Mouse (Mus musculus): Measurements from ENCODE around the gene Mrc2. TPM values are rescaled to one million over a fixed set of nuclear protein-coding genes. Genes with fewer than 3 reads are reported as not detected.

Mrc2 gene
- polyA plus RNA-seq, 1 experiment from 2014 or later = 21.3 TPM

DNA sequence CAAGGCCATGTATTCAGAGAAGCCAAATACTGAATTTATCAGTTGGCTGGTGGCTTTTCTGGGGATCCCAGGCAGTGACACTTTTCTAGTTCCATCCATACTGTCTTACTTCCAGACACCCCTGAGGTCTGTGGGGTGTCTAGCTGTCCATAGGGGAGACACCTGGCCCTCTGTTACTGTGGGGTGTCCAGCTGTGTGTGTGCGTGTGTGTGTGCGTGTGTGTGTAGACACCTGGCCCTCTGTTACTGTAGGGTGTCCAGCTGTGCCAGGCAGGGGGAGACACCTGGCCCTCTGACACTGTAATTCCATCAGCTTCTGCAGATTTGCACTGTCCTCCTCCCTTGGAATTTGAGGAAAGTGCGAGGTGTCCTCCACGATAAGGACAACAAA is 61.4 kb downstream of the Mrc2 start:
- H3K36me3 ChIP-seq = peaks cover 12% of the 10 kb centered on the region
- peaks cover 32% of the 10 kb centered on the region for H3K4me1 ChIP-seq
- H3K9ac ChIP-seq = no peak overlapping the region
- H3K9me3 ChIP-seq (replicated peaks) = no peaks in the 10 kb centered on the region
- H3K4me2 ChIP-seq = no peak overlapping the region
- no peak overlapping the region for H3K4me3 ChIP-seq (replicated peaks)
- ATAC-seq (replicated peaks; ENCODE audit: low FRiP score) = no peak
- H3K27me3 ChIP-seq = no peaks in the 10 kb centered on the region
- no peak overlapping the region for H3K27ac ChIP-seq
- 82% methylated on average over 4 of the region's 4 CpGs for WGBS

DNA sequence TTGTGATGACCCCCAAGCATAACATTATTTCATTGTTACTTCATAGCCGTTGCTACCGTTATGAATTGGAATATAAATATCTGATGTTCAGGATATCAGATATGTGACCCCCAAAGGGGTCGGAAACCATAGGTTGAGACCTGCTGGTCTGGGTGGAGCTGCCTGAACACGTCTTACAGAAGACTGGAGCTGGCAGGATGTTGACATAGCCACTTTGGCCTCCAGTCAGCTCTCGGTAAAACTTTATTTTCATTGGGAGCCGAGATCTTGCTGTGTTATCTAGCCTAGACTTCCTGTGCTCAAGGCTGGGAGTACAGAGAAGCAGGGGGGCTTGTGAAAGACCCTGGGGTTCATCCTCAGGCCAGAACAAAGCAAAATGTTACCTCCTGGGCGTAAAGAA is 63.9 kb downstream of the Mrc2 start:
- Histone ChIP-seq H3K9me3 (replicated peaks) (no peaks in the 10 kb centered on the region), H3K27me3 (no peaks in the 10 kb centered on the region), H3K36me3 (no peaks in the 10 kb centered on the region), H3K4me3 (replicated peaks) (no peak overlapping the region), H3K9ac (no peak overlapping the region), H3K4me1 (peaks cover 32% of the 10 kb centered on the region), H3K27ac (peak overlapping the region; percentile 29; the same call in 1 of the 2 replicates), H3K4me2 (no peak overlapping the region)
- ATAC-seq (replicated peaks; ENCODE audit: low FRiP score) = no peak
- 36% methylated on average over 7 of the region's 7 CpGs for WGBS

DNA sequence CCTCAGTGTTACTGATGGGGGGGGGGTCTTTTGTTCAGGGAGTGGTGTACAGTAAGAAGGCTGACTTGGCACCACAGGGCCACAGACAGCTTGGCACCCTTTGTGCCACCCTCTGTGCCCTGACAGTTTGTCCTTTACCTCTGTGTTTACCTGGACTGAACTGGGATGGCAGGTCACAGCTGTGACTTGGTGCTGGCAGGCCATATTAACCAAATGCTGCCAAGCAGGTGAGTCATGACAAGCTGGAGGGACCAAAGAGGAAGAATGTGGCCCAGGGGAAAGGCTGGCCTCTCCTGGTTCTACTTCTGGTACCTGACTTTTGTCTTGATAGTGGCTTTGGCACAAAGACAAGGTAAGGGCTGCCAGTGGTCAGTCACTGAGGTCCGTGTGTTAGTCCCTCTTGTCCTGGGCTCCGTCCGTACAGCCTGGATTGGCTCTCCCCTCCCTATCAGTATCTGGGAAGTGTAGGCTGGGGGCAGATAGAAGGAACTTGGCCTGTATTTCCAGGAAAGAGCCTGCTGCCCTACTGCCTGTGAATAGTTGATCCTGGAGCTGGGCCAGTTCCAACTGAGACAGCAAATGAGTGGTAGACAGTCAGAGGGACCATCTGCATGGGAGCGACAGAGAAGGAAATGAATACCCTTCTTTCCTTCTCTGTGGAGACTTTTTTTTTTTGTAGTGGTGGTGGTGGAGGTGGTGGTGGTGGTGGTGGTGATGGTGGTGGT is 69.8 kb downstream of the Mrc2 start:
- WGBS = 78% methylated on average over 4 of the region's 4 CpGs
- no peak overlapping the region for H3K9ac ChIP-seq
- H3K27me3 ChIP-seq = no peaks in the 10 kb centered on the region; the same call in 1 of the 2 replicates
- no peaks in the 10 kb centered on the region for H3K36me3 ChIP-seq
- H3K4me1 ChIP-seq = peaks cover 39% of the 10 kb centered on the region
- no peaks in the 10 kb centered on the region for H3K9me3 ChIP-seq (replicated peaks)
- no peak overlapping the region for H3K4me2 ChIP-seq
- 0 out of 2 replicates have a peak overlapping the region, but pooled peaks have one; percentile 60 for H3K4me3 ChIP-seq (replicated peaks)
- H3K27ac ChIP-seq = no peak overlapping the region
- ATAC-seq (replicated peaks; ENCODE audit: low FRiP score) = no peak

DNA sequence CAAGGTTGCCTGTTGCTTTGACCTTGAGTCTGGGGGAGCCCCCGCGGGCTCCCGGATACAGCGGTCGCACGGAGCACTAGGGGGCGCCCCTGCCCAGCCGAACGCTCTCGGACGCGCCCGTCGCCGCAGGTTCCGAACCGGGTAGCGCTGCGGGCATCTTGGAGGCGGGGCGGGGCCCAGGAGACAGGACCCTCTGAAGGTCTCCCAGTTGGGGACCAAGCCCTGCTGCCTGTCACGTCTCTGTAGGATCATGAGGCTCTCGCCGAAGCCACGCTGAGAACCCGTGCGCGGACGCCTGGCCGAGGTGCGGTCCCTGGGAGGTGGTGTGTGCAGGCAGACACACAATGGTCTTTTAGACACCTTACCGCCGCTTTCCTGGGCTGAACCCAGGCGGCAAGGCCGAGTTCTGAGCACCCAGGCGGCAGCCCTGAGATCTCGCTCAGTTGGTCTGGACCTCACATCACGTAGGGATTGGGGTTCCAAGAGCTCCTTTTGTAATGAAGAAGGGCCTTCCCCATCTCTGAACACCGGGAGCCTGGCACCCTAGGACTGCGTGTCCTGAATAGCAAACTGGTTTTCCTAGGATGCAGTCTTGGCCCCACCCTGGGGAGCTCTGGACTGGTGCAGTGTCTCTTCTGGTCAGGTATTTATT is 70.6 kb downstream of the Mrc2 start:
- H3K4me1 ChIP-seq = peaks cover 39% of the 10 kb centered on the region
- H3K4me3 ChIP-seq (replicated peaks) = peak overlapping the region; percentile 60
- no peaks in the 10 kb centered on the region for H3K9me3 ChIP-seq (replicated peaks)
- H3K27ac ChIP-seq = 0 out of 2 replicates have a peak overlapping the region, but pooled peaks have one; percentile 22
- 1% methylated on average over 40 of the region's 40 CpGs for WGBS
- peak overlapping the region; percentile 56 for H3K9ac ChIP-seq
- no peaks in the 10 kb centered on the region; the same call in 1 of the 2 replicates for H3K27me3 ChIP-seq
- peak overlapping the region; percentile 94 for H3K4me2 ChIP-seq
- ATAC-seq (replicated peaks; ENCODE audit: low FRiP score) = peak; percentile 66
- H3K36me3 ChIP-seq = no peaks in the 10 kb centered on the region

DNA sequence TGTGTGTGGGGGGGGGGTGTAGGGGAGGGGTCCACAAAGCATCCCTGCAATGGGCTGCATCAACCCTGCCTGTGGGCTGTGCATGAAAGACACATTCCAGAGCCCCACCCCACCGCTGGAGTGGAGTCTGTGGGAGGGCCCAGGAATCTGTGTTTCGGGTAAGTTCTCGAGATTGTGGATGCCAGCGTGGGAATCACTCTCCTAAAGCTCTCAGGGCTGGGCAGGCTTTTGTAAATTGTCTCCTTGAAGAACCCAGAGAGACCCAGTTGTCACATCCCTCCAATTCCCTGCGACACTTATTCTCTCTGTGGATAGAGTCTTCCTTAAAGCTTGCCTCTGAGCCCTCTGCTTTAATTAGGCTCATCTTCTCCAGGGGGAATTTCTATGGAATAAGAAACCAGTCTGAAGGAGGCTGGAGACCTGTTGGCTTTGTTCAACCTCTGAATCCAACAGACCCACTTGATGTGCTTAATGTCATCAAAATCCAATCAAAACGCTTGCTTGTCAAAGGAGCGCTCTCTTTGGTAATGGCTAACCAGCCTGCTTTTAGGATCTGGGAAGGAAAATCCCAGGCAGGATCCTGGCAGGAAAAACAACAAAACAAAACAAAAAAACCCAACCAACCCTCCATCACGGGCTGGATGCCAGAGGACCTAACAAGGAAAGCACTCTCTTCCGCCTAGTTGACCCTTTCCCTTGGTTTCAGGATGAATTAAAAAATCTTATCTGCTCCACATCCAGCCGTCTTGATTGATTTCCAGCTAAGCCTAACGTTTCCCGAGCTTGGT is 71.3 kb downstream of the Mrc2 start:
- Histone ChIP-seq H3K4me1 (peaks cover 39% of the 10 kb centered on the region), H3K4me3 (replicated peaks) (peak overlapping the region; percentile 60), H3K4me2 (peak overlapping the region; percentile 94), H3K9ac (no peak overlapping the region; the same call in 1 of the 2 replicates), H3K36me3 (no peaks in the 10 kb centered on the region), H3K27me3 (no peaks in the 10 kb centered on the region; the same call in 1 of the 2 replicates), H3K9me3 (replicated peaks) (no peaks in the 10 kb centered on the region), H3K27ac (peak overlapping the region; percentile 64)
- no peak; the same call in 1 of the 2 replicates for ATAC-seq (replicated peaks; ENCODE audit: low FRiP score)
- WGBS = 33% methylated on average over 12 of the region's 12 CpGs

DNA sequence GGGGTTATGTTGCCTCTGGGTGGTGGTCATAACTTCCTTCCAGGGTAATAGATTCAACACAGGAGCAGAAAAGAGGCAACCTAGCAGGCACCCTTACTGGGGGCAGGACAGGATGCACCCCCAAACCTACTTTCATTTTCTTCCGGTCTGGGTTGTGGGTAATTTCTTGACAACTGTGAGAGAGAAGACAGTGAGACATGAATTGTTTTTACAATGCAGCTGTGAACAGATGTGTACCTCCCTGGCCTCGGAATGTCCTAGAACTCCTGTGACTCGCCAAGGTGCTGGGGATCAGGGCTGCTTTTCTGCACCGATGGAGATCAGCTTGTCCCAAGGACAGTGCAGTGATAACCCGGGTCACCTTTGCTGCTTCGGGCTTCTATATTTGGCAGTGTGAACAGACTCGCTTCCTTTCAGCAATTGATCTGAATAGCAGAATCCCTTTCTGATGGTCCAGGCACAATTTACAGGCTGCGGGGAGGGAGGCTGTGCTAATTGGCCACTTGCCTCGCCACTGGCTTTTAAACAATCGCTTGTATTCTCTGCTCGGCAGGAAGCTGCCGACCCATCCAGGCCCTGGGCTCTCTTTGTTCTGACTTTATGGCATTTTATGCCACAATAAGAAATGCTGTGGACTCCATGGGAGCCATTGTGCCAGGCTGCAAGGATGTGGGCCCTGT is 72.1 kb downstream of the Mrc2 start:
- H3K4me1 ChIP-seq = peaks cover 39% of the 10 kb centered on the region
- peak overlapping the region; percentile 94 for H3K4me2 ChIP-seq
- H3K36me3 ChIP-seq = no peaks in the 10 kb centered on the region
- H3K27me3 ChIP-seq = no peaks in the 10 kb centered on the region; the same call in 1 of the 2 replicates
- H3K4me3 ChIP-seq (replicated peaks) = peak overlapping the region; percentile 14; the same call in 1 of the 2 replicates
- no peak overlapping the region for H3K9ac ChIP-seq
- no peaks in the 10 kb centered on the region for H3K9me3 ChIP-seq (replicated peaks)
- ATAC-seq (replicated peaks; ENCODE audit: low FRiP score) = no peak
- WGBS = 20% methylated on average over 12 of the region's 12 CpGs
- H3K27ac ChIP-seq = peak overlapping the region; percentile 64

DNA sequence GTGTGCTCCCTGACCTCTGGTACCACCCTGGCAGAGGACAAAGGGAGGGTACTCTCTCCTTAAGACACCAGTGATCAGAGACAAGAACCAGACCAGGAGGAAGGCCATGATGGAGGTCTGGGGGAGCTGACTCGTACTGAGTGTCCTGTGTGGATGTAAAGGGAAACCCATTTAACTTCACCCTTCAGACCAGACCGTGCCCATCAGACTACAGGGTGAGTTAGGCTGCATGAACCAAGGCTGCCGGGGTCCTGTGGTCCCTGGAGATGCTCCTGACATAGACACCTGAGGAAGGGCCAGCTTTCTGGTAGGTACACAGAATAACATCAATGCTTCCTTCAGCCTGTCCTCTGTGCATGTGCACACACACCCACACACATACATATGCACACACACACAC is 73.2 kb downstream of the Mrc2 start:
- Histone ChIP-seq H3K36me3 (no peaks in the 10 kb centered on the region), H3K27me3 (no peaks in the 10 kb centered on the region; the same call in 1 of the 2 replicates), H3K9ac (no peak overlapping the region), H3K9me3 (replicated peaks) (no peaks in the 10 kb centered on the region), H3K4me2 (no peak overlapping the region), H3K4me3 (replicated peaks) (no peak overlapping the region), H3K4me1 (peaks cover 39% of the 10 kb centered on the region), H3K27ac (peak overlapping the region; percentile 64; the same call in 1 of the 2 replicates)
- no peak for ATAC-seq (replicated peaks; ENCODE audit: low FRiP score)
- 73% methylated on average over 3 of the region's 3 CpGs for WGBS

DNA sequence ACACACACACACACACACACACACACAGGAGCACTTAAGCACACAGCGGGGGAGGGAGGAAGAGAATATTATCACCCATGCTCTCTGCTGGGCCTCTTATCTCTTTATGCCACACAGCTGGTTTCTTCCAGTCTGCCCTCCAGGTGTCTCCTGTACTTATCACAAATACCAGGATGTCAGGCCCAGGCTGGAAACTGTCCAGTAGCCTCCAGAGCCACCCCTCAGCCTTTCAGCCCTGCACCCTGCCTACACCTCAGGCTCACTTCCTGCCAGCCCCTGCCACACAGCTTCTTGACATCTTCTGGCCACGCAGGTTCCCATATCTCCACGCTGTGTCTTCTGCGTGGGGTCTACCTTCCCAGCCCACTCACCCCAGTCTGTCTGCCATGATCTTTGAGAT is 73.6 kb downstream of the Mrc2 start:
- no peak overlapping the region for H3K9ac ChIP-seq
- peak; percentile 65 for ATAC-seq (replicated peaks; ENCODE audit: low FRiP score)
- WGBS = 77% methylated on average over 4 of the region's 4 CpGs
- no peaks in the 10 kb centered on the region; the same call in 1 of the 2 replicates for H3K27me3 ChIP-seq
- H3K27ac ChIP-seq = no peak overlapping the region
- H3K36me3 ChIP-seq = no peaks in the 10 kb centered on the region
- H3K4me3 ChIP-seq (replicated peaks) = no peak overlapping the region
- no peaks in the 10 kb centered on the region for H3K9me3 ChIP-seq (replicated peaks)
- H3K4me1 ChIP-seq = peaks cover 39% of the 10 kb centered on the region
- no peak overlapping the region for H3K4me2 ChIP-seq

DNA sequence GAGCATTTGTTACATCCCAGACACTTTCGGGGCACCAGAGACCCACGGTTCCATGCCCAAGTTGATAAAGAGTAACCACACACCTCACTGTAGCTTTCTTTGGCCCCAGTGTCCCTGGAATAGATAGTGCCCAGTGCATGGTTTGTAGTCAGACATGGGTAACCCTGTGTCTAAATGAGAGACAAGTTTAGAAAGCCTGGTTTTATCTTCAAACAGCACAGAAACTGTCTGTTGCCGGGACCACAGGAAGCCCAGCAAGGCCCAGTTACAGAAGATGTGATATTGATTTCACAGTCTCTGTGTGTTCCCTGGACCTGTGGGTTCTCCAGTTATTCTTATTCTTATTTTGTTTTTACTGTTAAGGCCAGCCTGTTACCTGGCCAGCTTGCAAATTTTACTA is 74.7 kb downstream of the Mrc2 start:
- Histone ChIP-seq H3K4me3 (replicated peaks) (no peak overlapping the region), H3K4me1 (peaks cover 48% of the 10 kb centered on the region), H3K4me2 (no peak overlapping the region), H3K27ac (no peak overlapping the region), H3K9ac (no peak overlapping the region), H3K27me3 (no peaks in the 10 kb centered on the region), H3K36me3 (no peaks in the 10 kb centered on the region), H3K9me3 (replicated peaks) (no peaks in the 10 kb centered on the region)
- WGBS = 84% methylated on average over 3 of the region's 3 CpGs
- no peak for ATAC-seq (replicated peaks; ENCODE audit: low FRiP score)

DNA sequence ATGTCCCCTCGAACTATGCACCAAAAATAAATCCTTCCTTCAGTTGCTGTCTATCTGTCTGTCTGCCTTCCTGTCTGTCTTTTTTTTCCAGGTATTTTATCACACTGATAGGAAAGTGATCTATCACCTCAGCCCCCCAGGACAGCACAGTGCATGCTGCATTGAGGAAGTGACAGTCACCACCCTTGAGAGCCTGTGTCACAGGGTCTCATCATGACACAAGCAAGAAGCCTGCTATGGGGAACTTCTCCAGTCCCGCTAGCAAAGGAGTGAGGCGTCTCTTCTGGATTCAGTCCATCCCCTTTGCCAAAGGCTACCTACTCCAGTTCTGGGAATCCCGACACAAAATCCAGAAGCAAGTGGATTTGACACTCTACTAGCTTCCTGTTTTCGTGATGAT is 76.4 kb downstream of the Mrc2 start:
- no peak overlapping the region for H3K27ac ChIP-seq
- no peak overlapping the region for H3K4me2 ChIP-seq
- H3K27me3 ChIP-seq = no peaks in the 10 kb centered on the region
- H3K9me3 ChIP-seq (replicated peaks) = no peaks in the 10 kb centered on the region
- H3K4me3 ChIP-seq (replicated peaks) = no peak overlapping the region
- peaks cover 40% of the 10 kb centered on the region for H3K4me1 ChIP-seq
- 85% methylated on average over 5 of the region's 5 CpGs for WGBS
- no peaks in the 10 kb centered on the region for H3K36me3 ChIP-seq
- no peak overlapping the region for H3K9ac ChIP-seq
- ATAC-seq (replicated peaks; ENCODE audit: low FRiP score) = no peak

DNA sequence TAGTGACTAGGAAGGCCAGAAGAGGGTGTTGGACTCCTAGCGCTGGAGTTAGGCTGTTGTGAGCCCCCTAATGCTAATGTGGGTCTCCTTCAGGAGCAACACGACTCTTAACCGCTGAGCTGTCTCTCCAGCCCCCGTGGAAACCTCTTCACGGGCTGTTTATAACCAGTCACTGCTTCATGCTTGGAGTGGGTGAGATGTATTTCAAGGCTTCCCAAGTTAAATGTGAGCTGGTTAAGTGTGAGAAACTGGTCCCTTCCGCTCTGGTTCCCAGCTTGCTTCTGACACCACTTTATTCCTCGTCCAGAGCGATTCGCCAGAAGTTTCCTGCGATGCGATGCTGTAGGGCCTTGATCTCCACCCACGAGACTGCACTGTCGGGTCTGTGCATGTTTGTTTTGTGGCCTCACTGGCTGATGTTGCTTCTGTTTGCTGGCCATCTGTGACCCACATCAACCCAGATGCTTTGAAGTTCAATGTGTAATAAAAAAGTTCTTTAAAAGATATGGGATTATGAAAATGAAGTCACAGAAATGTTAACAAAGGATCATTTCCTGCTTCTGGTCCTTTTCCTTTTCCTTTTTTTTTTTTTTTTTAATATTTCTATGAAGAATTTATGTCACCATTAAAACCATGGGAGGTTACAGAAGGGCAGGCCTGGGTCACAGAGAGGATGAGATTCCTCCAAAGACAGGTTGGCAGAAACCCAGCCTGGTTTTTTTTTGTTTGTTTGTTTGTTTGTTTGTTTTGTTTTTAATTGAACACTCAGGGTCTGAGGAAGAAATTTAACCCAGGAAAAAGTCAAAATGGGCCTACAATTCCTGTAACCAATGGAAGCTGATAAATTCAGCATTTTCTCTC is 77.3 kb downstream of the Mrc2 start:
- Histone ChIP-seq H3K4me2 (no peak overlapping the region), H3K27ac (no peak overlapping the region), H3K4me3 (replicated peaks) (no peak overlapping the region), H3K27me3 (no peaks in the 10 kb centered on the region), H3K4me1 (peaks cover 40% of the 10 kb centered on the region), H3K9me3 (replicated peaks) (no peaks in the 10 kb centered on the region), H3K9ac (no peak overlapping the region), H3K36me3 (no peaks in the 10 kb centered on the region)
- ATAC-seq (replicated peaks; ENCODE audit: low FRiP score) = no peak
- 74% methylated on average over 13 of the region's 13 CpGs for WGBS
